Mouse (Mus musculus): ENCODE results near the gene Dhcr7.

DNA sequence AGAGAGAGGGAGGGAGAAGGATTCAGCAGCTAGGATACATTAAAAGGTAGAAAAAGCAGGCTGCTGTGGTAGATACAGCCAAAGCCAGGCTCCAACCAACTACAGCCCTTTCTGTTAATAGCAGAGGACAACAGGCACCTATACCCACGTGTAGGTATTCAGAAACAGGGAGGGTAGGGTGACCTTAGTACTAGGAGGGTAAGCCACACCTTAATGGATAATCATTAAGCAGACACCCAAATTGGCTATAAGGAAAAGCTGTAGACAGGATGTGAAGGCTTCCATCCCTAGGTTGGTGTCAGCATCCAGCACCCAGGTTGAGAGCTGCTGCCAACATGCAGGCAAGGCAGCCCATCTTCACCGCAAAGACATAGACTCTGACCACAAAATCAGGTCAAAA is 1.7 kb upstream of the Dhcr7 start:
- TF ChIP-seq CTCF (IDR thresholded peaks at IDR 0.05) = no peak
- no peak for TF ChIP-seq POLR2A (IDR thresholded peaks at IDR 0.05; ENCODE audit: insufficient read depth, low read depth, low read length)

Data from heart, adult 2 months (tissue).